Mouse (Mus musculus): ENCODE results near the gene Entpd1. TPM values are rescaled to one million over a fixed set of nuclear protein-coding genes. Genes with fewer than 3 reads are reported as not detected.

Gene Entpd1
- polyA plus RNA-seq, 2 experiments from 2014 or later: 44.4 to 58.8 TPM

GRCm38 (mm10) chr19:40728213-40728612 lies 116.0 kb downstream of the Entpd1 start:
- ATAC-seq: no peak

- no peak for ATAC-seq
Observed at GRCm38 (mm10) chr19:40728732-40729420, 116.7 kb downstream of the Entpd1 start.

GRCm38 (mm10) chr19:40733409-40733808 lies 121.2 kb downstream of the Entpd1 start:
- no peak for ATAC-seq

GRCm38 (mm10) chr19:40733849-40734248 lies 121.7 kb downstream of the Entpd1 start:
- ATAC-seq: no peak

GRCm38 (mm10) chr19:40736680-40737512 lies 124.7 kb downstream of the Entpd1 start:
- peak; percentile 89 for ATAC-seq

GRCm38 (mm10) chr19:40737613-40738012 lies 125.4 kb downstream of the Entpd1 start:
- ATAC-seq: no peak

GRCm38 (mm10) chr19:40738683-40739324 lies 126.6 kb downstream of the Entpd1 start:
- ATAC-seq: no peak

GRCm38 (mm10) chr19:40746603-40747002 lies 134.4 kb downstream of the Entpd1 start:
- no peak for ATAC-seq

GRCm38 (mm10) chr19:40748559-40748958 lies 136.4 kb downstream of the Entpd1 start, which contains the start of gene Cc2d2b:
TSS of gene Cc2d2b (plus strand) at chr19:40748753.
- no peak for ATAC-seq

GRCm38 (mm10) chr19:40754311-40754710 lies 142.1 kb downstream of the Entpd1 start:
- peak; percentile 85 for ATAC-seq

GRCm38 (mm10) chr19:40760071-40760470 lies 147.9 kb downstream of the Entpd1 start:
- ATAC-seq: no peak

- peak; percentile 76 for ATAC-seq
Observed at GRCm38 (mm10) chr19:40762023-40762759, 150.0 kb downstream of the Entpd1 start.

GRCm38 (mm10) chr19:40767189-40767588 lies 155.0 kb downstream of the Entpd1 start:
- ATAC-seq: no peak

GRCm38 (mm10) chr19:40769341-40769770 lies 157.2 kb downstream of the Entpd1 start:
- ATAC-seq: no peak

- ATAC-seq: peak; percentile 81
Observed at GRCm38 (mm10) chr19:40788004-40788714, 176.0 kb downstream of the Entpd1 start.

GRCm38 (mm10) chr19:40788715-40789084 lies 176.5 kb downstream of the Entpd1 start:
- peak; percentile 37 for ATAC-seq

Other genes with a start within 250 kb of the Entpd1 start
- 10 to 100 TPM; 19.0 to 28.5 TPM for gene Sorbs1, start 98.6 kb upstream of the Entpd1 start, polyA plus RNA-seq (2017; shearing (Covaris generic))
- gene Aldh18a1, start 23.9 kb upstream of the Entpd1 start, polyA plus RNA-seq (2017; shearing (Covaris generic)): 10 to 100 TPM; 39.2 to 80.4 TPM
- gene Tctn3, start 133 bp upstream of the Entpd1 start, polyA plus RNA-seq (2017; shearing (Covaris generic)): 10 to 100 TPM in 1 of 2 experiments, 1 to 10 TPM in 1; 8.5 to 13.1 TPM
- under 1 TPM; 0.47 to 0.93 TPM for gene Cc2d2b, start 136.4 kb downstream of the Entpd1 start, polyA plus RNA-seq (2017; shearing (Covaris generic))
- gene Ccnj, start 218.9 kb downstream of the Entpd1 start, polyA plus RNA-seq (2017; shearing (Covaris generic)): 1 to 10 TPM; 4.1 to 5.5 TPM

Data from CD4-positive, CD25-positive, alpha-beta regulatory T cell, adult 4 months (primary cell).